Mouse (Mus musculus) lung, postnatal 0 days (tissue): Measurements from ENCODE around the gene Wscd2.

Experiments
- CTCF ChIP-seq: IDR thresholded peaks from 2 replicates; pipeline ENCODE4 v1.5.1; 2016; ENCODE audit warnings: antibody characterized with exemption, mild to moderate bottlenecking
- EP300 ChIP-seq: IDR thresholded peaks from 2 replicates; pipeline ENCODE4 v1.6.1; 2016; ENCODE audit warnings: antibody characterized with exemption, mild to moderate bottlenecking, control low read depth

DNA sequence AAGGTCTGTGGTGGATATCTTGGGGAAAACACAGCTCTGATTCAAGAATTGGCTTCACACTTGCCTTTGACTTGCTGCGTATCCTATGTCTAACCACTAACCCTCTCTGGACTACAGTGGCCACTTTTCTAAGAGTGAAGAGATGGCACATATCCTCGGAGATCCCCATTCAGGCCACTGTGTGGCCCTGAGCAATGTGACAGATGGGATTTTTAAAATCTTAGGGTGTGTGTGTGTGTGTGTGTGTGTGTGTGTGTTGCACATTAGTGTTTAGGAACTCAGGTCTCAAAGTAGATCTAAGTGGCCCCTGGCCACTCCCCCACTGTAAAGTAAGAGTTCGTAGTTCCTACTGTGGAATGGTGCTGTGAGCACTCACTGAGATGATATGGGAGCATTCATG is 1.9 kb downstream of the Wscd2 start:
- TF ChIP-seq EP300, result no peak
- no peak for TF ChIP-seq CTCF
